Mouse (Mus musculus) liver, embryonic 14.5 days (tissue): ENCODE measurements around the gene Gm14851.
"Not testable (repeated sequence)": the region's sequence is repeated elsewhere in the genome, so short reads cannot be mapped to it uniquely, and the experiment has no call there.

Experiments
- CTCF ChIP-seq: IDR thresholded peaks from 2 replicates; pipeline ENCODE4 v1.5.1; 2016; ENCODE audit warnings: antibody characterized with exemption, low read depth, control low read depth
- EP300 ChIP-seq: IDR thresholded peaks from 2 replicates; pipeline ENCODE4 v1.6.1; 2016; ENCODE audit warnings: antibody characterized with exemption, low read depth

GRCm38 (mm10) chr8:21084142-21084541 is 11.7 kb downstream of the Gm14851 start, which contains the start of gene Defa25:
- TF ChIP-seq EP300, CTCF: not testable (repeated sequence)
